Mouse (Mus musculus) testis, adult 2 months (tissue): ENCODE data around the gene Mbnl1.

Experiments used
- CTCF ChIP-seq: fragments of 200-500 bp; IDR thresholded peaks from 2 replicates; pipeline ENCODE4 v1.5.1; 2012; ENCODE audit warnings: low read depth, mild to moderate bottlenecking, inconsistent platforms, low read length, moderate library complexity; ENCODE audit not compliant: control insufficient read depth, insufficient read depth, insufficient replicate concordance
- POLR2A ChIP-seq: fragments of 200-500 bp; IDR thresholded peaks from 2 replicates; pipeline ENCODE4 v1.6.1; 2012; ENCODE audit warnings: low read depth, mild to moderate bottlenecking, inconsistent platforms, low read length, moderate library complexity; ENCODE audit not compliant: control insufficient read depth

DNA sequence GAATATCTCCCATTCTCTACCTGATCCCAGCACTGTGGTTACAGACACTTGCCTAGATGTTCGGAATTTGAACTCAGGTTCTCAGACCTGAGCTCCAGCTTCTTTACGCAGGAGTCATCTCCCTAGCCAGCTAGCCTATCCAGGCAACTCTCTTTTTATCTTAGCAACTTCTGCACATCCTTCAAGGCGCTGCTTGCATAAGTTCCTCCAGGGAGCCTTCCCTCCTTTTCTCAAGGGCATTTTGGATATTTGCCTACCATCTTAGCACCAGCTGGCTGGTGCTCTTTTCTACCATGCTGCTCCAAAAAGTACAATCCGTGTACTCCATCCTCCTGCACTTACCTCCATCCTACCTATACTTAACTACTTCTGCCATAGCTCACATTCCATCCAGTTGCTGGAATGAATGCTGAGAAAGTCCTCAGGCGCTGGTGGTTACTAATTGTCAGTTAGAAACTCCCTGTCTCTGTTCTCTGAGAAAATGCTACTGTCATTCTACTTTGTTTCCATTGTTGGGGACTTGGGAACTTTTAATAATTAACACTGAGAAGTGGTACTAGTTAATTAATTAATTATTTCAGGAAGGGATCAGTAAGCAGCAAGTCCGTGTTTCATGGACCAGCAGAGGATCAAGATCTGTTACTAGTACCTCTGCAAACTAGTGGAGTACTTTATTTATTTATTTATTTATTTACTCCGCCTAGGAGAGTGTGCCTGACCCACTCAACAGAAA lies 27.3 kb downstream of the Mbnl1 start:
- TF ChIP-seq POLR2A = no peak
- TF ChIP-seq CTCF = no peak
